Mouse (Mus musculus) embryonic facial prominence, embryonic 14.5 days (tissue): ENCODE results near the gene Nrp2. TPM values are rescaled to one million over a fixed set of nuclear protein-coding genes. Genes with fewer than 3 reads are reported as not detected.

Experiments used
- ATAC-seq: fragments of 200-750 bp; cut with Nextera tagmentation; 2 replicates; pipeline ENCODE4 v1.8.0; 2017; ENCODE audit warnings: low read depth, moderate number of reproducible peaks, moderate TSS enrichment
- DNase-seq: peaks from one replicate; pipeline ENCODE4 v3.0.0-alpha.2; 2015; ENCODE audit warnings: low spot score
- H3K27ac ChIP-seq: fragments of 300-500 bp; sonication (generic); replicated peaks from 2 replicates; pipeline ENCODE4 v1.5.1; 2014; ENCODE audit warnings: low read depth, mild to moderate bottlenecking, low read length, moderate library complexity
- H3K27me3 ChIP-seq: fragments of 300-500 bp; sonication (generic); replicated peaks from 2 replicates; pipeline ENCODE4 v1.6.1; 2014; ENCODE audit warnings: low read length; ENCODE audit not compliant: control insufficient read depth, insufficient read depth
- H3K36me3 ChIP-seq: fragments of 300-500 bp; sonication (generic); 2 replicates; pipeline ENCODE4 v1.6.1; 2014; ENCODE audit warnings: low read length, mixed read lengths; ENCODE audit not compliant: control insufficient read depth, insufficient read depth
- H3K4me1 ChIP-seq: fragments of 300-500 bp; sonication (generic); 2 replicates; pipeline ENCODE4 v1.6.1; 2014; ENCODE audit warnings: antibody characterized with exemption, low read length; ENCODE audit not compliant: control insufficient read depth, insufficient read depth
- H3K4me2 ChIP-seq: fragments of 300-500 bp; sonication (generic); 2 replicates; pipeline ENCODE4 v1.6.1; 2014; ENCODE audit warnings: low read depth, mild to moderate bottlenecking, low read length, moderate library complexity, mixed read lengths
- H3K4me3 ChIP-seq: fragments of 300-500 bp; sonication (generic); 2 replicates; pipeline ENCODE4 v1.5.1; 2014; ENCODE audit warnings: low read depth, mild to moderate bottlenecking, low read length
- H3K9ac ChIP-seq: fragments of 300-500 bp; sonication (generic); 2 replicates; pipeline ENCODE4 v1.6.1; 2014; ENCODE audit warnings: low read depth, mild to moderate bottlenecking, low read length, moderate library complexity, mixed read lengths
- H3K9me3 ChIP-seq: fragments of 300-500 bp; sonication (generic); 2 replicates; pipeline ENCODE4 v1.6.1; 2016; ENCODE audit warnings: low read length; ENCODE audit not compliant: control insufficient read depth
- WGBS: fragments of 180-500 bp; shearing (Covaris S2); extraction: QIAGEN DNeasy Blood & Tissue Kit; methylation state at CpG from one replicate; pipeline ENCODE4 v1.1.7; 2014; 5-methylcytosine and 5-hydroxymethylcytosine counted together
- polyA plus RNA-seq: library from polyadenylated mRNA; unstranded; fragments of >200 nt; fragmentation: Nextera tagmentation; extraction: Ambion mirVana; gene quantifications from 2 replicates; pipeline ENCODE4 v1.2.1, GENCODE M21; 2014

Nrp2 gene
- polyA plus RNA-seq, 1 experiment from 2014 or later = 41.6 TPM

- H3K36me3 ChIP-seq = no peaks in the 10 kb centered on the region
- no peak overlapping the region for H3K4me2 ChIP-seq
- no peak overlapping the region for H3K4me3 ChIP-seq
- peaks cover 8% of the 10 kb centered on the region for H3K27me3 ChIP-seq
- WGBS = 30% methylated on average over 10 of the region's 10 CpGs
- peak; percentile 93 for DNase-seq
- no peak for ATAC-seq
- no peak overlapping the region for H3K27ac ChIP-seq
- H3K9ac ChIP-seq = no peak overlapping the region
- peaks cover 16% of the 10 kb centered on the region for H3K4me1 ChIP-seq
- H3K9me3 ChIP-seq = no peaks in the 10 kb centered on the region
Observed at GRCm38 (mm10) chr1:62701065-62701921, 1.8 kb upstream of the Nrp2 start.

DNA sequence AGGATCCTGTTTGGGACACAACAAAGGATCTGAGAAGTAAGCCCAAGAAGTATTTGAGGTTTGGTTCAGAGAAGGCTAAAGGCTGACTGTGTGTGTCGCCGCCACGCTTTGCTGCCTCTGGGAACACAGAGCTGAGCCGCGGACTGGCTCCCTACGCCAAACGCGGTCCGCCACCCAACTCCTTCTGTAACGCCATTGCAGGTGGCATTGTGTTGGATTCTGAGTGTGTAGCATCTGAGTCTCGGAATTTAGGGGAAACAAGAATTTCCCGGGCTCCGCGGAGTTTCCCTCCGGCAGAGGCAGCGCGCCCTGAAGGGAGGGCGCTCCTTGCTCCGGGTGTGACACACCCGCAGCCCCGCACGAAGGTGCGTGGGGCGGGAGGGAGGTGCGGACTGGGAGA is 342 bp upstream of the Nrp2 start:
- peak overlapping the region; percentile 69 for H3K9ac ChIP-seq
- no peaks in the 10 kb centered on the region for H3K9me3 ChIP-seq
- no peaks in the 10 kb centered on the region for H3K36me3 ChIP-seq
- H3K4me3 ChIP-seq = peak overlapping the region; percentile 55
- no peak for ATAC-seq
- WGBS = under 1% methylated on average over 23 of the region's 25 CpGs
- H3K4me2 ChIP-seq = peak overlapping the region; percentile 88
- peaks cover 8% of the 10 kb centered on the region for H3K4me1 ChIP-seq
- no peak for DNase-seq
- H3K27ac ChIP-seq = peak overlapping the region; percentile 76
- H3K27me3 ChIP-seq = peaks cover 9% of the 10 kb centered on the region

- Histone ChIP-seq H3K27ac (peak overlapping the region; percentile 76), H3K9me3 (no peaks in the 10 kb centered on the region), H3K4me2 (peak overlapping the region; percentile 88), H3K9ac (peak overlapping the region; percentile 69), H3K27me3 (peaks cover 16% of the 10 kb centered on the region), H3K4me3 (peak overlapping the region; percentile 55), H3K4me1 (peaks cover 19% of the 10 kb centered on the region), H3K36me3 (no peaks in the 10 kb centered on the region)
- ATAC-seq = no peak
- DNase-seq = peak; percentile 75
- WGBS = under 1% methylated on average over 9 of the region's 9 CpGs
Observed at GRCm38 (mm10) chr1:62704117-62704888, 1.2 kb downstream of the Nrp2 start.

- Histone ChIP-seq H3K27ac (peak overlapping the region; percentile 76), H3K27me3 (peaks cover 16% of the 10 kb centered on the region), H3K9ac (peak overlapping the region; percentile 69), H3K4me2 (peak overlapping the region; percentile 88), H3K4me3 (peak overlapping the region; percentile 55), H3K4me1 (peaks cover 24% of the 10 kb centered on the region), H3K9me3 (no peaks in the 10 kb centered on the region), H3K36me3 (no peaks in the 10 kb centered on the region)
- 3% methylated on average over 15 of the region's 16 CpGs for WGBS
- DNase-seq (no peak), ATAC-seq (no peak)
Observed at GRCm38 (mm10) chr1:62704889-62705516, 1.9 kb downstream of the Nrp2 start.

DNA sequence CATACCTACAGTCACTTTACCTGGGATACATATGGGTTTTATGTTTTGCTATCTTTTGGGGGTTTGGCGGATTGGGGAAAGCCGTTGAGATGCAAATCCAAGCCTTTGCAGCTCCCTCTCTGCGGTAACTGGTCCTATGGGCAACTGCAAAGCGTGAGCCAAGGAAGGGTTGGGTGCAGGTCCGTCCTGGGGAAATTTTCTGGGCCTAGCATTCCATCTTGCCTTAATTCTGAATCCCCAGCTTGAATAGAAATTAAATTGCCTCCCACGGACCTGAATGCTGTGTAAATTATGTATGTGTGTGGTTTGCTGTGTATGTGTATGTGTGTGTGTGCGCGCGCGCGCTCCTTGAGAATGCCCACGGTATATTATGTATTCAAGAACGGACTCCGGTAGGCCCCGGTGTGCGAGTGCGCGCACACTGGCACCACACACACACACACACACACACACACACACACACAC is 2.5 kb downstream of the Nrp2 start:
- ATAC-seq = no peak
- Histone ChIP-seq H3K4me3 (peak overlapping the region; percentile 55), H3K4me2 (peak overlapping the region; percentile 88), H3K27me3 (peaks cover 16% of the 10 kb centered on the region), H3K9ac (peak overlapping the region; percentile 69), H3K36me3 (0 out of 2 replicates have a peak, but pooled peaks cover 2% of the 10 kb centered on the region), H3K27ac (peak overlapping the region; percentile 76), H3K9me3 (no peaks in the 10 kb centered on the region), H3K4me1 (peaks cover 27% of the 10 kb centered on the region)
- 1% methylated on average over 18 of the region's 18 CpGs for WGBS
- no peak for DNase-seq

GRCm38 (mm10) chr1:62706085-62707021 is 3.3 kb downstream of the Nrp2 start:
- DNase-seq (peak; percentile 79), ATAC-seq (peak; percentile 56)
- peak overlapping the region; percentile 69 for H3K9ac ChIP-seq
- under 1% methylated on average over 60 of the region's 73 CpGs for WGBS
- peak overlapping the region; percentile 76 for H3K27ac ChIP-seq
- H3K36me3 ChIP-seq = 0 out of 2 replicates have a peak, but pooled peaks cover 2% of the 10 kb centered on the region
- peak overlapping the region; percentile 55 for H3K4me3 ChIP-seq
- no peaks in the 10 kb centered on the region for H3K9me3 ChIP-seq
- peaks cover 27% of the 10 kb centered on the region for H3K4me1 ChIP-seq
- peaks cover 16% of the 10 kb centered on the region for H3K27me3 ChIP-seq
- H3K4me2 ChIP-seq = peak overlapping the region; percentile 88

GRCm38 (mm10) chr1:62707101-62707912 is 4.2 kb downstream of the Nrp2 start:
- H3K4me3 ChIP-seq = peak overlapping the region; percentile 55
- peak overlapping the region; percentile 88 for H3K4me2 ChIP-seq
- peak; percentile 88 for DNase-seq
- peak; percentile 0; the same call in 1 of the 2 replicates for ATAC-seq
- H3K27me3 ChIP-seq = peaks cover 9% of the 10 kb centered on the region
- H3K36me3 ChIP-seq = 0 out of 2 replicates have a peak, but pooled peaks cover 2% of the 10 kb centered on the region
- H3K9ac ChIP-seq = peak overlapping the region; percentile 69
- H3K4me1 ChIP-seq = peaks cover 25% of the 10 kb centered on the region
- WGBS = under 1% methylated on average over 31 of the region's 35 CpGs
- no peaks in the 10 kb centered on the region for H3K9me3 ChIP-seq
- H3K27ac ChIP-seq = peak overlapping the region; percentile 76
